Mouse (Mus musculus) hindbrain, embryonic 11.5 days (tissue): Measurements from ENCODE around the gene E4f1. TPM values are rescaled to one million over a fixed set of nuclear protein-coding genes. Genes with fewer than 3 reads are reported as not detected.
A peak's percentile ranks its signal among the peaks of the same experiment; 100 is the strongest.

Experiments used
- ATAC-seq: fragments of 200-750 bp; cut with Nextera tagmentation; 2 replicates; pipeline ENCODE4 v1.8.0; 2017; ENCODE audit warnings: mild to moderate bottlenecking, moderate TSS enrichment, moderate library complexity; ENCODE audit not compliant: low FRiP score
- DNase-seq: peaks from one replicate; pipeline ENCODE4 v3.0.0-alpha.2; 2015; ENCODE audit warnings: low spot score
- H3K27ac ChIP-seq: fragments of 300-500 bp; sonication (generic); 2 replicates; pipeline ENCODE4 v1.5.1; 2014; ENCODE audit warnings: mild to moderate bottlenecking, low read depth, low read length
- H3K27me3 ChIP-seq: fragments of 300-500 bp; sonication (generic); 2 replicates; pipeline ENCODE4 v1.6.1; 2014; ENCODE audit warnings: mild to moderate bottlenecking, low read length, moderate library complexity, mixed read lengths; ENCODE audit not compliant: control insufficient read depth, insufficient read depth
- H3K36me3 ChIP-seq: fragments of 300-500 bp; sonication (generic); 2 replicates; pipeline ENCODE4 v1.6.1; 2014; ENCODE audit warnings: mild to moderate bottlenecking, low read length, moderate library complexity, mixed read lengths; ENCODE audit not compliant: control insufficient read depth, insufficient read depth
- H3K4me1 ChIP-seq: fragments of 300-500 bp; sonication (generic); replicated peaks from 2 replicates; pipeline ENCODE4 v1.6.1; 2014; ENCODE audit warnings: low read length, mixed read lengths; ENCODE audit not compliant: control insufficient read depth, insufficient read depth
- H3K4me2 ChIP-seq: fragments of 300-500 bp; sonication (generic); replicated peaks from 2 replicates; pipeline ENCODE4 v1.6.1; 2014; ENCODE audit warnings: mild to moderate bottlenecking, low read depth, low read length
- H3K4me3 ChIP-seq: fragments of 300-500 bp; sonication (generic); 2 replicates; pipeline ENCODE4 v1.5.1; 2014; ENCODE audit warnings: low read depth, low read length
- H3K9ac ChIP-seq: fragments of 300-500 bp; sonication (generic); 2 replicates; pipeline ENCODE4 v1.6.1; 2014; ENCODE audit warnings: low read depth, low read length
- H3K9me3 ChIP-seq: fragments of 300-500 bp; sonication (generic); 2 replicates; pipeline ENCODE4 v1.6.1; 2016; ENCODE audit warnings: low read length; ENCODE audit not compliant: control insufficient read depth
- whole genome bisulfite sequencing: fragments of 180-500 bp; shearing (Covaris S2); extraction: QIAGEN DNeasy Blood & Tissue Kit; methylation state at CpG from one replicate; pipeline ENCODE4 v1.1.7; 2014; 5-methylcytosine and 5-hydroxymethylcytosine counted together
- polyA plus RNA-seq: library from polyadenylated mRNA; unstranded; fragments of >200 nt; fragmentation: Nextera tagmentation; extraction: Ambion mirVana; gene quantifications from 2 replicates; pipeline ENCODE4 v1.2.1, GENCODE M21; 2014

E4f1 gene
- polyA plus RNA-seq, 1 experiment from 2014 or later = 19.9 TPM

DNA sequence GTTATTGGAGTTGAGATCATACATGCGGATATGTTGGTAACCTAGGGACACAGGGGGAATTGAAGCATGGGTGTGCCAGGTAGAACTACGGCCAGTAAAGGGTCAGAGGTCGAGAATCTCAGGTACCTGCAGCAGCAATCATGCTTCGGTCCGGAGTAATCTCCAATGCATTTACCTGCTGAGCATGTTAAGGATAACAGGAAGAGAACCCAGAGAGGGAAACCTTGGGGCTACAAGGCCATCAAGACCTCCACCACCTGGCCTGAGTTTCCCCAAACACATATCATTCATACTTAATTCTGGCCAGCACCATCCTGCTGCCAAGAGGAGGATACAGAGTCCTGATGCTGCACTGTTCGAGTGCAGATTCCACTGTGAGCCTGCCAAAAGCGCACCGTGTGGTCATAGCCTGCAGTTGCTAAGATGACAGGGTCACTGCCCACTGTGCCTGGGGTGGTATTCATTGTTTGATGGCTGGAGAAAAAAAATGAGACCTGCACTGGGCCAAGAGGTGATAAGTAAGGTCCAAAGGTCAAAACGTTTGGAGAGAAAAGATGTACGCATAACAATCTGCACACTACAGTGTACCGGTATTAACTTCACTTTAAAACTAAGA, 8.0 kb upstream of the E4f1 start:
- peak overlapping the region; percentile 80 for H3K4me3 ChIP-seq
- H3K27me3 ChIP-seq = no peaks in the 10 kb centered on the region
- H3K9ac ChIP-seq = peak overlapping the region; percentile 81
- H3K36me3 ChIP-seq = peaks cover 6% of the 10 kb centered on the region; the same call in 1 of the 2 replicates
- no peak overlapping the region for H3K27ac ChIP-seq
- 0 out of 2 replicates have a peak, but pooled peaks cover 4% of the 10 kb centered on the region for H3K4me1 ChIP-seq
- WGBS = 56% methylated on average over 11 of the region's 11 CpGs
- peak overlapping the region; percentile 40 for H3K4me2 ChIP-seq
- no peaks in the 10 kb centered on the region for H3K9me3 ChIP-seq
- DNase-seq (no peak), ATAC-seq (peak; percentile 41)

DNA sequence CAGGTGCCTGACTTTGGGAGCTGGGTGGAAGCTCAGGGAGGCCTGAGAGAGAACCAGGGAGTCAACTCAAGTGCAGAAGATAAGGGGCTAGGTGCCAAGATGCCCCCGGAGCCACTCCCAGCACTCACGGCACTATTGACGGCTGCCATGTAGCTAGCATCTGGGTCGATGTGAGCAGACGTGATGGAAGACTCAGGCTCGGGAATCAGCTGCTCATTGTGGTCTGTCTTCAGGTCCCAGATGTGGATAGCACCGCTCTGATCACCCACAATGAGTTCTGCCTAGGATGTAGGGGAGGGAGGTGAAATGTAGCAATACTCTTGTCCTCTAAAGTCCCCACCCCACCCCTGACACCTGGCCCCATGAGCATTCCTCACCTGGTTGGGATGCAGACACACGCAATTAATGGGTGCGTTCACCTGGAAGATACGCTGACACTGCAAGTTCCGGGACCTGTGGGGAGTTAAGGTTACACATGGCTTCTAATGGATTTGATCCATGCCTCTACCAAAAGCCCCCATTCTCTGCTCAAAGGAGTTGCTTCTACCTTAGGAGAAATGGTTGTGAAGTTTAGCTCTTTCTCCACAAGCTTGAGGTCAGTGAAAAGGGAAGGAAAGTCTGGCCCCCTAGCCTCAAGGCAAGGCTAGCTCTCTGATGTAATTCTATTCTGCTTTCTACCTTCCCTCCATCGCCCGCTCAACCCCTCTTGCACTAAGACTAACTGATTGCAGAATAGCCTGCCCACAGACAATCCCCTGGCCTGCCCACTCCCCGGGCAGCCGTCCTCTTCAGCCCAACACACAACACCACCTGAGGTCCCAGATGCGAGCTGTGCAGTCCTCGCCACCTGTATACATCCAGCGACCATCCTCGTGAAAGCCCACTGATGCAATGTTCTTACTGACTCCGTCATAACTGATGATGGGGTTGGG, 7.2 kb upstream of the E4f1 start:
- no peak for ATAC-seq
- DNase-seq = no peak
- no peaks in the 10 kb centered on the region for H3K9me3 ChIP-seq
- peaks cover 6% of the 10 kb centered on the region; the same call in 1 of the 2 replicates for H3K36me3 ChIP-seq
- H3K4me3 ChIP-seq = no peak overlapping the region
- H3K9ac ChIP-seq = peak overlapping the region; percentile 81; the same call in 1 of the 2 replicates
- peak overlapping the region; percentile 40; the same call in 1 of the 2 replicates for H3K4me2 ChIP-seq
- H3K27me3 ChIP-seq = no peaks in the 10 kb centered on the region
- H3K27ac ChIP-seq = no peak overlapping the region
- H3K4me1 ChIP-seq = peaks cover 5% of the 10 kb centered on the region
- WGBS = 93% methylated on average over 20 of the region's 20 CpGs

DNA sequence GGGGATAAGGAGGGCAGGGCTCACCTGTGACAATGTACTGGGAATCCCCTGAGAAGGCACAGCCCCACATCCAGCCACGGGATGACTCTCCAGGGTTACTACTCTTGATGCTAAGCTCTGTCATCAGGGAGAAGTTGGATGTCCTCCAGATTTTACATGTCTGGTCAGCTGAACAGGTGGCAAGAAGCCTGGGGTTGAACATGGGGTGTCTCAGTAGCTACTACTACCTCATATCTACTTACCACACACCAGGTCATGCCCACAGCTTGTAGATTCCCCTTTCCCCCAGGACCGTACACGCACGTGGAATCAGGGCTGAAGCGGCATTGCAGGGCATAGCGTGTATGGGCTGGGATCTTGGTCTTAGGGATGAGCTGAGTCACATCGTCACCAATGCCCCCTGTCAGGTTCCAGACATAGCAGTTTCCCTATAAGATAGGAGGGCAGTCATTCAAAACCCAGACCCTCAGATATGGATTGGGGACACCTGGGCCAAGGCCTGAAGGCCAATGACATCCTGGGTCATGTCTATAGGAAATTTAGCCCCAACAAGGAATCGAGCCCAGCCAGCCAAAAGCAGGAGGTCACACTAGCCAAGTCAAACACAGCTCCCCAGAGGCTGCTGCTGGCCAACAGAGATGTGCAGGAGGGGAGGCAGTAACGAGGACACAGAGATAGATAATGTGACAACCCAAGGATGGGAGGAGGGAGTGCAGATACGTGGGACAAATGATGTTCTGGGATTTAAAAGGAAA, 6.1 kb upstream of the E4f1 start:
- peaks cover 12% of the 10 kb centered on the region for H3K4me1 ChIP-seq
- no peak overlapping the region for H3K4me3 ChIP-seq
- DNase-seq = no peak
- no peak for ATAC-seq
- H3K9ac ChIP-seq = no peak overlapping the region
- H3K27ac ChIP-seq = no peak overlapping the region
- H3K4me2 ChIP-seq = no peak overlapping the region
- peaks cover 6% of the 10 kb centered on the region; the same call in 1 of the 2 replicates for H3K36me3 ChIP-seq
- H3K27me3 ChIP-seq = no peaks in the 10 kb centered on the region
- no peaks in the 10 kb centered on the region for H3K9me3 ChIP-seq
- WGBS = 91% methylated on average over 10 of the region's 10 CpGs

DNA sequence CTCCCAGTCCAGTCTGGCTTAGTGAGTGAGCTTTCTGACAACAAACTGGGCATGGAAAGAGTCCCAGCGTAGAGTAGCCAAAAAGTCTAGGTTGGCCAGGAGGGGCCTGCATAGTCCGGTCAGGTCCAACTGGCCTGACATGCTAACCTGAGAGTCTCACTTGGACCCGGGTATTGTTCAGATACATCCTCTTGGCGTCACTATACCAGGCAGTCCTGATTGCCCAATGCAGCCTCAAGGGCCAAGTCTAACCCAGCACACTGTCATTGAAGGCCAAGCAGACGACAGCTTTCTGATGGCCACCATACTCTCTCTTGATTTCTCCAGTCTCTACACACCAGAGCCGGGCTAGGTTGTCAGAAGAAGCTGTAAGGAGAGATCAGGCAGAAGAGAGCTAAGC, 5.5 kb upstream of the E4f1 start:
- DNase-seq (no peak), ATAC-seq (no peak)
- Histone ChIP-seq H3K4me2 (no peak overlapping the region), H3K4me1 (peaks cover 12% of the 10 kb centered on the region), H3K4me3 (no peak overlapping the region), H3K9me3 (no peaks in the 10 kb centered on the region), H3K9ac (no peak overlapping the region), H3K36me3 (peaks cover 6% of the 10 kb centered on the region; the same call in 1 of the 2 replicates), H3K27me3 (no peaks in the 10 kb centered on the region), H3K27ac (no peak overlapping the region)
- 94% methylated on average over 6 of the region's 6 CpGs for whole genome bisulfite sequencing

DNA sequence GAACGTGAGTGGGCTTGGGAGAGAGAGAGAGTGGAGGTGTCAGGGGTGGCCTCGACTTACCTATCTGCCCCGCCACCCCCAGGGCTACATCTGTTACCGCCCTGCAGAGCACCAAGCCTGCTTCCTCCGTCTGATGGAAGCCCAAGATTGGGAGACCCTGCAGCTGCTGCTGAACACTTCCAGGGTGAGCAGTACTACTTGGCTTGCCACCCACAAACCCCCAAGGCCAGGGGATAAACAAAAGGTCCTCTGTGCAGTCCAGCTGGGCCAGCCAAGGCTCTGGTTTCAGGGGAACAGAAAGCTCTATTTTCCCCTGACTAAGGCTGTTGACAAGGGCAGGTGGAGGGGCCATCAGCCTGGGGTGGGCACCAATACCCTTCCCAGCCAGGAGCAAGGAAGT, 4.4 kb upstream of the E4f1 start:
- no peaks in the 10 kb centered on the region for H3K27me3 ChIP-seq
- H3K9ac ChIP-seq = no peak overlapping the region
- peaks cover 6% of the 10 kb centered on the region; the same call in 1 of the 2 replicates for H3K36me3 ChIP-seq
- H3K4me3 ChIP-seq = no peak overlapping the region
- H3K4me2 ChIP-seq = no peak overlapping the region
- 80% methylated on average over 5 of the region's 5 CpGs for WGBS
- DNase-seq (no peak), ATAC-seq (no peak)
- peaks cover 12% of the 10 kb centered on the region for H3K4me1 ChIP-seq
- no peaks in the 10 kb centered on the region for H3K9me3 ChIP-seq
- H3K27ac ChIP-seq = no peak overlapping the region

DNA sequence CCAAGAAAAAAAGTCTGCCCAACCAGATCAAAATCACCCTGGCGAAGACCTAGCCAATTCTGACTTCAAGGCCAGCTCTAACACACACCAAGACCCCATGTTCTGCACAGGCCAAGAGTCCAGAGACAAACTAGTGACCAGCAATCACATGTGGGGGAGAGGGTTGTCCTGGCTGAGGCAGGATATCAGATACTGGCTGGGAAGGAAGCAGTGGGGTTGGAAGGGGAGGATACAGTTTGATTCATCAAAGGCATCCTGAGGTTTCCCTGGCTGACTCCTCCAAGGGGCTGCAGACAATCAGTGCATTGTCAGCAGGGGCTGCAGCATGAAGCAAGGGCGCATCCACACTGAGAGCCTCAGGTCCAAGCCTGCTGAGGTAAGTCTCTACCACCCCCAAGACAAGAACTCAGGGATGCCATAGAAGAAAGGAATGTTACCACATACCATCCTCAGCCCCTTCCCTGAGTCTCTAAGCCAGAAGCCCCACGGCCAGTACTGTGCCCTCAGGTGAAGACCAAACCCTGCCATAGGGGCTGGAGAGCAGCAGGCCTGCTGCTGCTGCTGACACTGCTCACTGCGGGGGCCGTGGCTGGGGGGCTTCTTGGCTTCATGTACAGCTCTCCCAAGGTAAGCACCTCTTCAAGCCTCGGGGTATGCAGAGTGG, 3.6 kb upstream of the E4f1 start, which contains the start of gene Bricd5:
Bricd5 (plus strand) TSS at position 273 of the 664 bp plus-strand sequence.
- Histone ChIP-seq H3K9me3 (no peaks in the 10 kb centered on the region), H3K9ac (no peak within 1 kb of the TSS), H3K4me3 (0 out of 2 replicates have a peak within 1 kb of the TSS, but pooled peaks have one; percentile 93), H3K36me3 (peaks cover 6% of the 10 kb centered on the region; the same call in 1 of the 2 replicates), H3K4me1 (peaks cover 12% of the 10 kb centered on the region), H3K27ac (peak within 1 kb of the TSS; percentile 7; the same call in 1 of the 2 replicates), H3K27me3 (no peaks in the 10 kb centered on the region), H3K4me2 (no peak within 1 kb of the TSS)
- ATAC-seq (no peak), DNase-seq (no peak)
- WGBS = 79% methylated on average over 6 of the region's 6 CpGs

DNA sequence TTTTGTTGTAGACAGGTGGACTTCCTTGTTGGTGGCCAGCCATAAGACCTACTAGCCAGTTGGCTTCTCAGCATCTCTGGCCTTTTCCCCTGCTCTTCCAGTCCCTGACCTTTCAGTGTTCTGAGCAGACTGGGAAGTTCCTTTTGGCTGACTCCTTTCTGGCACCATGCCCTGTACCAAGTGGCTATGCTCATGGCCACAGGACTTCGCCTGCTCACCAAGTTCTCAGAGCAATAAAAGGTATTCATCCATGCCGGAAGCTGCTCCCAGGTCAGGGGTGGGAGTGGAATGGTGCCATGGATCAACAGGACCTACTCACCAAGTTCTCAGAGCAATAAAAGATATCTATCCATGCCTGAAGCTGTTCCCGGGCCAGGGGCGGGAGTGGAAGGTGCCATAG, 2.4 kb upstream of the E4f1 start:
- WGBS = 89% methylated on average over 4 of the region's 4 CpGs
- Histone ChIP-seq H3K9me3 (no peaks in the 10 kb centered on the region), H3K9ac (no peak overlapping the region), H3K4me3 (peak overlapping the region; percentile 93; the same call in 1 of the 2 replicates), H3K4me2 (peak overlapping the region; percentile 99; the same call in 1 of the 2 replicates), H3K4me1 (peaks cover 10% of the 10 kb centered on the region), H3K36me3 (peaks cover 6% of the 10 kb centered on the region; the same call in 1 of the 2 replicates), H3K27ac (no peak overlapping the region), H3K27me3 (no peaks in the 10 kb centered on the region)
- no peak for DNase-seq
- no peak for ATAC-seq
